In genomic region chr19:11965023-11965942, GRCm38 (mm10) we compare ENCODE assay signal across 7 mouse cellular contexts. TPM values are rescaled to one million over a fixed set of nuclear protein-coding genes. Genes with fewer than 3 reads are reported as not detected.
DNase-seq lines count a peak whose midpoint lies in the region; ATAC-seq lines count a peak whose summit lies in the region.

TSS of gene Osbp (plus strand) at chr19:11965941.

- H3K4me1 ChIP-seq in embryonic facial prominence, embryonic 11.5 days (ENCODE audit: control insufficient read depth, insufficient read depth, low read length) = no peaks in the 10 kb centered on the region
- H3K4me1 ChIP-seq in limb, embryonic 10.5 days = peaks cover 12% of the 10 kb centered on the region
- peaks cover 32% of the 10 kb centered on the region for H3K4me1 ChIP-seq in midbrain, embryonic 13.5 days (replicated peaks)

- H3K36me3 ChIP-seq in embryonic facial prominence, embryonic 11.5 days (replicated peaks; ENCODE audit: control insufficient read depth, insufficient read depth, low read depth, low read length) = no peaks in the 10 kb centered on the region
- H3K36me3 ChIP-seq in limb, embryonic 10.5 days = peaks cover 15% of the 10 kb centered on the region
- H3K36me3 ChIP-seq in midbrain, embryonic 13.5 days = peaks cover 11% of the 10 kb centered on the region; the same call in 1 of the 2 replicates

- peak within 1 kb of the TSS; percentile 78 for H3K4me3 ChIP-seq in embryonic facial prominence, embryonic 11.5 days (ENCODE audit: low read depth, low read length)
- peak within 1 kb of the TSS; percentile 82 for H3K4me3 ChIP-seq in limb, embryonic 10.5 days
- peak within 1 kb of the TSS; percentile 88 for H3K4me3 ChIP-seq in midbrain, embryonic 13.5 days (replicated peaks)

- WGBS in embryonic facial prominence, embryonic 11.5 days = under 1% methylated on average over 45 of the region's 59 CpGs
- under 1% methylated on average over 55 of the region's 59 CpGs for WGBS in limb, embryonic 10.5 days
- WGBS in midbrain, embryonic 13.5 days = under 1% methylated on average over 44 of the region's 59 CpGs

- peak within 1 kb of the TSS; percentile 83 for H3K4me2 ChIP-seq in embryonic facial prominence, embryonic 11.5 days (ENCODE audit: low read depth, low read length)
- peak within 1 kb of the TSS; percentile 90 for H3K4me2 ChIP-seq in midbrain, embryonic 13.5 days (replicated peaks)

- no peaks in the 10 kb centered on the region for H3K27me3 ChIP-seq in embryonic facial prominence, embryonic 11.5 days (ENCODE audit: control insufficient read depth, insufficient read depth, low read length)
- no peaks in the 10 kb centered on the region for H3K27me3 ChIP-seq in limb, embryonic 10.5 days (ENCODE audit: low read depth, poor library complexity, severe bottlenecking)
- no peaks in the 10 kb centered on the region for H3K27me3 ChIP-seq in midbrain, embryonic 13.5 days

- no peaks in the 10 kb centered on the region for H3K9me3 ChIP-seq in embryonic facial prominence, embryonic 11.5 days (replicated peaks; ENCODE audit: control insufficient read depth, low read length)
- H3K9me3 ChIP-seq in limb, embryonic 10.5 days (replicated peaks) = no peaks in the 10 kb centered on the region
- H3K9me3 ChIP-seq in midbrain, embryonic 13.5 days = no peaks in the 10 kb centered on the region

- H3K9ac ChIP-seq in embryonic facial prominence, embryonic 11.5 days (replicated peaks; ENCODE audit: low read length) = peak within 1 kb of the TSS; percentile 78
- peak within 1 kb of the TSS; percentile 86 for H3K9ac ChIP-seq in midbrain, embryonic 13.5 days (replicated peaks)

- DNase-seq in adrenal gland, postnatal 14 days = peak; percentile 98
- DNase-seq in embryonic facial prominence, embryonic 11.5 days (ENCODE audit: low spot score) = peak; percentile 99
- peak; percentile 100 for DNase-seq in kidney, adult 11 months
- DNase-seq in limb, embryonic 10.5 days (ENCODE audit: low spot score) = peak; percentile 96
- peak; percentile 96 for DNase-seq in spleen, adult 12 weeks (ENCODE audit: low spot score)

- H3K27ac ChIP-seq in embryonic facial prominence, embryonic 11.5 days (replicated peaks; ENCODE audit: low read depth, low read length) = peak within 1 kb of the TSS; percentile 35; the same call in 1 of the 2 replicates
- H3K27ac ChIP-seq in limb, embryonic 10.5 days = peak within 1 kb of the TSS; percentile 87
- H3K27ac ChIP-seq in midbrain, embryonic 13.5 days = peak within 1 kb of the TSS; percentile 84

- peak; percentile 99 for ATAC-seq in embryonic facial prominence, embryonic 11.5 days (replicated peaks; ENCODE audit: insufficient number of reproducible peaks, low FRiP score, low TSS enrichment, low read depth)
- ATAC-seq in granulocyte monocyte progenitor cell, adult 5-6 weeks (replicated peaks; ENCODE audit: poor library complexity, severe bottlenecking) = peak; percentile 85
- peak; percentile 99 for ATAC-seq in midbrain, embryonic 13.5 days

RNA-seq across cellular contexts. Expression of gene Osbp, which starts in this region (rescaled TPM):
- total RNA-seq in adrenal gland, postnatal 14 days (2021) = 63.9 and 65.6 TPM in 2 replicates
- polyA plus RNA-seq in embryonic facial prominence, embryonic 11.5 days (2014; fragmentation: Nextera tagmentation; extraction: Ambion mirVana) = 6.4 and 7.2 TPM in 2 replicates
- 39.1 and 46.5 TPM in 2 replicates for total RNA-seq in granulocyte monocyte progenitor cell, adult 5-6 weeks (2014; fragmentation: Nextera tagmentation)
- total RNA-seq in granulocyte monocyte progenitor cell, adult 5-6 weeks (2017) = 35.2 and 42.3 TPM in 2 replicates
- 3.3 and 3.4 TPM in 2 replicates for polyA plus RNA-seq in limb, embryonic 10.5 days (2016; fragmentation: Nextera tagmentation; extraction: Ambion mirVana)
- polyA plus RNA-seq in midbrain, embryonic 13.5 days (2015; fragmentation: Nextera tagmentation; extraction: Ambion mirVana) = 3.9 and 4.1 TPM in 2 replicates

Comparison
In these comparisons a context has a peak if more than half of its experiments do, and no peak if none do; other contexts are left out.
1. Peak in every context shown above with its lines: DNase-seq, ATAC-seq, H3K4me3 ChIP-seq and H3K27ac ChIP-seq.
2. H3K27ac ChIP-seq: peak in every context shown above with its lines; median percentile 87 in limb, embryonic 10.5 days; 84 in midbrain, embryonic 13.5 days; 35 in embryonic facial prominence, embryonic 11.5 days.